Mouse (Mus musculus) spleen, postnatal 4 days (tissue): ENCODE measurements around the gene Gpc6.

Source experiments
- DNase-seq, 2 experiments: peaks; one replicate each; pipeline ENCODE4 v3.0.0; 2022; ENCODE audit warnings: low spot score in 2 of 2

Gpc6 gene

GRCm38 (mm10) chr14:116947939-116948591 lies 22.9 kb downstream of the Gpc6 start:
- DNase-seq, result no peak

- DNase-seq, result no peak
These were observed 32.0 kb downstream of the Gpc6 start for GRCm38 (mm10) chr14:116957154-116957553.

GRCm38 (mm10) chr14:116964837-116965236 lies 39.7 kb downstream of the Gpc6 start:
- DNase-seq, result no peak

- DNase-seq, result no peak
These were observed 49.6 kb downstream of the Gpc6 start for GRCm38 (mm10) chr14:116974708-116975107.

- no peak for DNase-seq
These were observed 50.1 kb downstream of the Gpc6 start for GRCm38 (mm10) chr14:116975224-116975623.

- no peak for DNase-seq
These were observed 52.1 kb downstream of the Gpc6 start for GRCm38 (mm10) chr14:116977259-116977658.

GRCm38 (mm10) chr14:116979714-116980382 lies 54.7 kb downstream of the Gpc6 start:
- no peak for DNase-seq

- DNase-seq, result no peak
These were observed 56.6 kb downstream of the Gpc6 start for GRCm38 (mm10) chr14:116981711-116982110.

GRCm38 (mm10) chr14:116987341-116987740 lies 62.2 kb downstream of the Gpc6 start:
- DNase-seq, result no peak

GRCm38 (mm10) chr14:117000376-117000775 lies 75.3 kb downstream of the Gpc6 start:
- DNase-seq, result no peak

- no peak for DNase-seq
These were observed 77.2 kb downstream of the Gpc6 start for GRCm38 (mm10) chr14:117002313-117002712.

- no peak for DNase-seq
These were observed 83.7 kb downstream of the Gpc6 start for GRCm38 (mm10) chr14:117008781-117009180.

GRCm38 (mm10) chr14:117012969-117013368 lies 87.9 kb downstream of the Gpc6 start:
- DNase-seq, result no peak

GRCm38 (mm10) chr14:117013554-117014117 lies 88.5 kb downstream of the Gpc6 start:
- no peak for DNase-seq

GRCm38 (mm10) chr14:117015333-117015922 lies 90.3 kb downstream of the Gpc6 start:
- DNase-seq, result no peak

GRCm38 (mm10) chr14:117022180-117022799 lies 97.2 kb downstream of the Gpc6 start:
- DNase-seq, result no peak

- no peak for DNase-seq
These were observed 109.0 kb downstream of the Gpc6 start for GRCm38 (mm10) chr14:117034146-117034545.

- DNase-seq, result no peak
These were observed 115.9 kb downstream of the Gpc6 start for GRCm38 (mm10) chr14:117041017-117041416.

GRCm38 (mm10) chr14:117048951-117049350 lies 123.8 kb downstream of the Gpc6 start:
- DNase-seq, result no peak

GRCm38 (mm10) chr14:117050877-117051276 lies 125.8 kb downstream of the Gpc6 start:
- DNase-seq, result no peak

- DNase-seq, result no peak
These were observed 128.2 kb downstream of the Gpc6 start for GRCm38 (mm10) chr14:117053361-117053760.

- DNase-seq, result no peak
These were observed 130.0 kb downstream of the Gpc6 start for GRCm38 (mm10) chr14:117055134-117055533.
